Mouse (Mus musculus) spleen, postnatal 14 days (tissue): Measurements from ENCODE around the gene Vax1.
A peak's percentile ranks its signal among the peaks of the same experiment; 100 is the strongest.

Experiments
- DNase-seq, 2 experiments: peaks; one replicate each; pipeline ENCODE4 v3.0.0; 2021 to 2022; ENCODE audit warnings: low spot score in 2 of 2

Gene Vax1

GRCm38 (mm10) chr19:59169936-59170765 lies at the start of gene Vax1:
Vax1 (minus strand) TSS chr19:59170056.
- no peak for DNase-seq

DNA sequence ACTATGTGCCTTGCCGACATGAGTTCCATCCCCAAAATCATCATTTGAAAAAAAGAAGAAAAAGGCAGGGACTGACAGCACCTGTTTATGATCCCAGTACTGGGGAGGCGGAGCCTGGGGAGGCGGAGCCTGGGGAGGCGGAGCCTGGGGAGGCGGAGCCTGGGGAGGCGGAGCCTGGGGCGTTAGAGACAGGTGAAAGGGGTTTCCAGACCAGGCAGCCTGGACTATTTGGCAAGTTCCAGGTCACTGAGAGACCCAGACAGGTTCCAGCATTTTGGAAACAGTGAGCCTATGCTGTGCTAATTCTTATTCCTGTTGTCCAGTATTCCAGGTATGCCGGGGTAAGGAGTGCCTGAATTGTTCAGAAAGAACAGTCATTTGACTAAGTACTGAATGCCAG lies 49.1 kb upstream of the Vax1 start, which contains the start of gene Kcnk18:
Gene Kcnk18 (plus strand): TSS at position 224 of the 400 bp plus-strand sequence.
- DNase-seq, result no peak

- DNase-seq, result no peak
Observed at GRCm38 (mm10) chr19:59216891-59217290, 47.0 kb upstream of the Vax1 start.

DNA sequence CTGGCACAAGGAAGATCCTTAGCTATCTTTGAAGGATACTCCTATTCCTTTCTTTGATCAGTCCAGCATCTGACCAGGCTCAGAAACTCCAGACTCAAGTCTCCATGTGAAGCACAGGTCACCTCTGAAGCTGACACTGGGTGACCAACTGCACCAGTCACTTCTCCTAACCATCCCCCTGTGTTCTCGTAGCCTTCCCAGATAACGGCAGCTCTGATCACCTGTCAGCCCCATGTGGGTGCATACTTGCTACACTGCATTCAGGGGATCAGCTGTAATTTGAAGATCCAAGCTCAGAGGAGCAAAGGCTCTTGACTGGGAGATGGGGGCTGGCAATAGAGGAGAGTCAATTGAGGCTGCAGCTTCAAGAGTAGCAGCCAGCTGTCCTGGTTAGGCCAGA lies 39.1 kb upstream of the Vax1 start:
- DNase-seq, result no peak

DNA sequence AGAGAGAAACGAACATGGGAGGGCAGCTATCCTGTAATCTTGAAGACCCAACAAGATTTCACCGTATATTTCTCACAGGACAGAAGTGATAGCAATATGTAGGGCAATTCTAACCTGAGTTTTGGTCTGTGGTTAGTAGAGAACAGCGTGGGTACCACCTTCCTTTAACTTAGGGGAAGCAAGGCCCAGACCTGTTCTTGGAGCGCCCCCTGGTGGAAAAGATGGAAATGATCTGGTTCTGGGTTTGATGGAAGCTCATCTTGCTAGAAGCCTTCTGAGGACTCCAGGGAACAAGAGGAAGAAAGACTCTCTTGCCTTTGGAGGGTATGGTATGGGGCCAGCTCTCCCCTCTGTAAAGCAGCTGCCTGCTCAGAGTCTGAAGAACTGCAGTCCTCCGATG lies 38.6 kb upstream of the Vax1 start:
- peak in 1 of 2 experiments; percentile 44 for DNase-seq

- peak; percentile 24 to 44 for DNase-seq
Observed at GRCm38 (mm10) chr19:59198161-59198560, 28.3 kb upstream of the Vax1 start.

GRCm38 (mm10) chr19:59196111-59196666 lies 26.3 kb upstream of the Vax1 start:
- DNase-seq, result no peak

GRCm38 (mm10) chr19:59195181-59195770 lies 25.4 kb upstream of the Vax1 start:
- DNase-seq, result no peak

DNA sequence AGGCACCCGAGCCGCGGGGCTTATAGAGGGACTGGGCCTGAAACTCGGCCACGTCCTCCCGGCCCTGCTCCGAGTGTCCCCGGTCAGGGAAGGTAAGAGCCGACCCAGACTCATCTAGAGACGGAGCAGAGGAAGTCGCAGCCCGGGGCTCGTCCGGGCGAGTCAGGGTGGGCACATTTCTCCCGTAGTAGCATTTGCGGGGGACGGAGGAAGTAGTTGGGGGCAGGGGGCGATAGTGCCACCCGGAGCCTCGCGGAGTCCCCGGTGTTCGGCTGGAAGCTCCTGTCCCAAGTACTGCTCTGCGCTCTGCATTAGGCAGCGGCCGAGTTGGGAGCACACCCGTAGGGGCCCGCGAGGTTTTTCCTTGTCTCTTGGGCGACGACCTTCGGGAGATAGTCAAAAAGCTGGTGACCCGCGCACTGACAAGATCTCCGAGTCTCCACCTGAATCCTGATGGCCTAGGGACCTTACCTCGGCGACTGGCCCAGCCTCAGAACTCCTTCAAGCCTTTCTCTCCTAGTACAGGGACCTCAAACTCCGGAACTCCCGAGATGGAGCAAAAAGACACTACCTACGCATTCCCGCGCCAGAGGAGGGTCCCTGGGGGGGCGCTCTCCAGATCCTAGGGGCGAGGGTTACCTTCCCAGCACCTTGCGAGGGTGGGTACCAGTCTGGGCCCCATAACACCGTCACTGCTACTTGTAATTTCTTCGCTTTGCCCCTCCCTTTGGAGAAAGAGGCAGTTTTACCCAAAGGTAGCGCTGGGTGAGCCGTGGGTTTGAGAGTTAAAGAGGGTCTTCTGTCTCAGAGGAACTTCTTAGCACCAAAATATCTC lies 24.3 kb upstream of the Vax1 start:
- no peak for DNase-seq

DNA sequence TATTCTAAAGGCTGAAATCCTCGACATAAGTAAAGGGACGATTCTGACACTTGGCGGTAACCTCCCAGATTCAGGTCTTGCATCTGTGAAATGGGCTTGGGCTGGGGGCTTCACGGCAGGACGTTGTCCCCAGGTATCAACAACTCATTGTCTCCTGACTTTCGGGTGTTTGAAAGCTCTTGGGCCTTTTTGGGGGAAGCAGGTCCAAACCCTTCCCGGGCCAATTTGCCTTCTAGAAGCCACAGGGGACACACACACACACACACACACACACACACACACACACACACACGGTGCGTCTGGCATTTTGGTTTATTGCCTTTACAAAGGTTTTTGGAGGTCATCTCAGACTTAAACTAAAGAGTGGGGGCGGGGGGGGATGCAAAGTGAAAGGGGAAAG lies 23.6 kb upstream of the Vax1 start:
- no peak for DNase-seq

DNA sequence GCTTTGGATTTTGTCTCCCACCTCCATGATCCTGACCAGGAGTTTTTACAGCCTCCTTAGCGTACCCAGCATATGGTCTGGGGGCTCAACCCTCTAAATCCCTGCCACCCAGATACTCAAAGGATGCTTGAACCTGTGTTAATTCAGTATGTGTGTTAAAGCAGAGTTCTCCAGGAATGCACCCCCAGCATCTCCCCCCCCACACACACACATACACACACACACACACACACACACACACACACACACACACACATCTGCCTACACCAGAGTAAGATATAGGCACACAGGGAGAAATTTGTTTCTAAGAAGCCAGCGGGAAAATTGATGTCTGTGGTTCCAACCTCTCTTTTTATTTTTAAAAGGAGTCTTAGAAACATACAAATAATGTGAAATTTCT lies 22.6 kb upstream of the Vax1 start:
- DNase-seq, result no peak

- no peak for DNase-seq
Observed at GRCm38 (mm10) chr19:59191123-59191505, 21.3 kb upstream of the Vax1 start.

GRCm38 (mm10) chr19:59190431-59191122 lies 20.7 kb upstream of the Vax1 start:
- DNase-seq, result no peak

- DNase-seq, result no peak
Observed at GRCm38 (mm10) chr19:59188981-59189380, 19.1 kb upstream of the Vax1 start.

DNA sequence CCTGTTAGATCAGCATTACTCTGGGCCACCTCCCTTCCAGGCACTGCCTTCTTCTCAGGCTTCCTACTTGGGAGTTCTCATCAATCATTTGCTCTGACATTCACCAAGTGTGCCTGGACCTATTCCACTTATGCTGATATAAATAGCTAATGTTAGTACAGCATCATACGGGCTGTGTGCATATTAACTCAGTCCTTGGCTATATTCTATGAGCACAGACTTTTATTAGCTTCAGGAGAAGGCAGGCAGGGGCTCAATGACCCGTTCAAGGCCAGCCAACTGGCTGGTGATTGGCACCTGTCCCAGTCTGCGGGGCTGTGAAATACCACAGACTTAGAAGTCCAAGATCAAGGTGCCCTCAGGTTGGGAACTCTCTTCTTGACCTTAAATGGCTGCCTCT lies 14.1 kb upstream of the Vax1 start:
- DNase-seq, result no peak

DNA sequence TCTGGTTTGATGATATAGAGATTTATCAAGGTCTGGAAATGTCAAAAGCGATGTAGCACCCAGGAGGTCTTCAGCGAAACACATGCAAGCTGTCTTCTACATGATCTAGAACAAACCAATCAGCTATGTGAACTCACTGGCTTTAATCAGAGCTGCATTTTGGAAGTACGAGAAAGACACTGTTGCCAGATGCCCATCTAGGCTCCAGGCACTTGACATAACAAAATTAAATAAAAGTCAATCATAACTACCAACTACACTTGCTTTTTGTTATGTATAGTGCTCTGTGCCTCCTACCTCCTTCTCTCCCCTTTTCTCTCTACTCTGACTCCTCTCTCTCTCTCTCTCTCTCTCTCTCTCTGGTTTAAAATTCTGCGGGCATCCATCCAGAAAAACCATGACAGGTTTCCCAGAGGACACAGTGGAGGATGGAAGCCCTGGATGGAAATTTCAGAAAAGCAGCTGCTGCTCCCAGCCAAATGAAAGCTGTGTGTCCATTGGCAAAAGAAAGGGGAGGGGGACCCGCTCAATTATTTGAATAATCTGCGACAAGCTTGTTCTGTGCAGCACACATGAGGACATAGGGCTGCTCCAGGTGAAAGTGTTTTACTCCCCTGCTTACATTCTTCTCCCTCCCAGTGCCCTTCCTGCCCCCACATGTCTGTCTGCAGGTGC lies 3.6 kb upstream of the Vax1 start:
- no peak for DNase-seq

GRCm38 (mm10) chr19:59172781-59173180 lies 2.9 kb upstream of the Vax1 start:
- no peak for DNase-seq

DNA sequence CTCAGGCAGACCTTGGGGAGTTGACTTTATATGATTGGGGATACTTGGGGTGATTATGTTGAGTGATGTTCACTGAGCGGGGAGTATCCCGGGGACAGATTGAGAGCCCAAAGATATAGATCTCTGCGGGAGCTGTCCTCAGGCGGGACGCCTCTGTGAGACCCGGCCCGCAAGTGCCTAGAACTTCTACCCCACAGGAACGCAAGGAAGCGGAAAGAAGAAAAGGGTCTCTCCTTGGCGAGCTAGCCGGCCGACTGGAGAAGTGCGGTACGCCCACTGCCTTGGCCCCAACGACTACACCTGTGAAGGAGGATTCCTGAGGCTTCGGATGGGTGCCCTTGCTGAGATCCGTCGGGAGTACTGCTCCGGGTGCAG lies 2.0 kb upstream of the Vax1 start:
- no peak for DNase-seq

DNA sequence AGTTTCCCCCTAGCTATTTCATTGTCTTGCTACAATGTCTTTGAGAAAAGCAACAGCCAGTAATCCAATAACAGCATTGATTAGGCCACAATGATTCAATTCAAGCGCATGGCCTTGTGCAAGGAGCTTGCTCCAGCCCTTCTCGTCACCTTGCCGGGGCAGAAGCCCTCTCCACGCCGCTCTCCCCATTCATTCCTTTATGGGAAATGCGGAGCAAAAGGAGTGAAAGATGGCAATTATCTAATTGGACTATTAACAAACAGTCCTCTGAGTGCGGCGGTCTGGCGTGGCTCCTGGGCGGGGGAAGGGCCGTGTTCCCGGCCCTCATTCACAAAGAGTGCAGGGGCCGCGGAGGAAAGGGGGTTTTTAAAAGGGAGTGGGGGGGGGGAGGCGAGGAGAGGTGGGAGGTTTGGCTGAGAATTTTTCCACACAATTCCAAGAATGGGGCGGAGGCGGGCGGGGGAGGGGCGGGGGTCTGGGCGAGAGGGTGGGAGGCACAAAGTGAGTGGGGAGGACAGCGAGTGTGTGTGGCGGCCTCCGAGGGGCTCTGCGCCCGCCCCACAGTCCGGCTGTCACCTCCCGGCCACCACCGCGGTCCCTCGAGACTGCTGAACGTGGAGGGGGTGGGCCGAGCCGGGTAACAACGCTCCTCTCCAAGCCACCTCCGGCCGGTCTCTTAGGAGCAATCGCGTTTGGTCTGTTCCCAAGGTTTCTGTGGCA lies 1.5 kb upstream of the Vax1 start:
- DNase-seq, result no peak

- DNase-seq, result no peak
Observed at GRCm38 (mm10) chr19:59170766-59171095, 875 bp upstream of the Vax1 start.
